Mouse (Mus musculus): ENCODE data around the gene St6galnac3. TPM values are rescaled to one million over a fixed set of nuclear protein-coding genes. Genes with fewer than 3 reads are reported as not detected.

The St6galnac3 gene
- total and polyA plus RNA-seq, 3 experiments, result 2.2 to 5.2 (median 4.9) TPM

- Histone ChIP-seq H3K27me3 (ENCODE audit: control insufficient read depth, insufficient read depth, low read length) (no peaks in the 10 kb centered on the region), H3K4me1 (ENCODE audit: control insufficient read depth, insufficient read depth, low read length) (no peaks in the 10 kb centered on the region; the same call in 1 of the 2 replicates), H3K27ac (no peak overlapping the region), H3K9ac (ENCODE audit: low read depth, low read length) (no peak overlapping the region), H3K79me2 (replicated peaks; ENCODE audit: control insufficient read depth, insufficient read depth, low read length) (no peaks in the 10 kb centered on the region), H3K4me3 (no peak overlapping the region), H3K36me3 (ENCODE audit: control insufficient read depth, insufficient read depth, low read length) (no peaks in the 10 kb centered on the region)
- no peak for TF ChIP-seq POLR2A (IDR thresholded peaks at IDR 0.05; ENCODE audit: insufficient read depth, low read depth, low read length)
- TF ChIP-seq EP300 (IDR thresholded peaks at IDR 0.05; ENCODE audit: insufficient read depth, low read depth, low read length), result no peak
- TF ChIP-seq CTCF (IDR thresholded peaks at IDR 0.05), result no peak
- no peak for DNase-seq
- WGBS, result 93% methylated on average over 3 of the region's 3 CpGs
- intact Hi-C loops (cut with DNase I), result no loop called here
These were observed 272.5 kb downstream of the St6galnac3 start for GRCm38 (mm10) chr3:153452299-153452996.

GRCm38 (mm10) chr3:153441329-153441728 is 283.6 kb downstream of the St6galnac3 start:
- H3K4me3 ChIP-seq, result no peak overlapping the region
- intact Hi-C loops (cut with DNase I), result no loop called here
- TF ChIP-seq CTCF (IDR thresholded peaks at IDR 0.05) (no peak), EP300 (IDR thresholded peaks at IDR 0.05; ENCODE audit: insufficient read depth, low read depth, low read length) (no peak), POLR2A (IDR thresholded peaks at IDR 0.05; ENCODE audit: insufficient read depth, low read depth, low read length) (no peak)
- H3K9ac ChIP-seq (ENCODE audit: low read depth, low read length), result no peak overlapping the region
- WGBS, result 90% methylated on average over 9 of the region's 9 CpGs
- H3K36me3 ChIP-seq (ENCODE audit: control insufficient read depth, insufficient read depth, low read length), result no peaks in the 10 kb centered on the region
- no peak overlapping the region for H3K27ac ChIP-seq
- H3K4me1 ChIP-seq (ENCODE audit: control insufficient read depth, insufficient read depth, low read length), result no peaks in the 10 kb centered on the region
- DNase-seq, result no peak
- H3K27me3 ChIP-seq (ENCODE audit: control insufficient read depth, insufficient read depth, low read length), result no peaks in the 10 kb centered on the region
- H3K79me2 ChIP-seq (replicated peaks; ENCODE audit: control insufficient read depth, insufficient read depth, low read length), result no peaks in the 10 kb centered on the region

- intact Hi-C loops (cut with DNase I), result no loop called here
- DNase-seq, result no peak
- 75% methylated on average over 17 of the region's 17 CpGs for WGBS
- TF ChIP-seq POLR2A (IDR thresholded peaks at IDR 0.05; ENCODE audit: insufficient read depth, low read depth, low read length) (no peak), EP300 (IDR thresholded peaks at IDR 0.05; ENCODE audit: insufficient read depth, low read depth, low read length) (no peak), CTCF (IDR thresholded peaks at IDR 0.05) (no peak)
- H3K4me3 ChIP-seq, result no peak overlapping the region
- H3K79me2 ChIP-seq (replicated peaks; ENCODE audit: control insufficient read depth, insufficient read depth, low read length), result no peaks in the 10 kb centered on the region
- no peaks in the 10 kb centered on the region for H3K36me3 ChIP-seq (ENCODE audit: control insufficient read depth, insufficient read depth, low read length)
- H3K4me1 ChIP-seq (ENCODE audit: control insufficient read depth, insufficient read depth, low read length), result no peaks in the 10 kb centered on the region
- no peak overlapping the region for H3K27ac ChIP-seq
- no peak overlapping the region for H3K9ac ChIP-seq (ENCODE audit: low read depth, low read length)
- H3K27me3 ChIP-seq (ENCODE audit: control insufficient read depth, insufficient read depth, low read length), result no peaks in the 10 kb centered on the region
These were observed 288.6 kb downstream of the St6galnac3 start for GRCm38 (mm10) chr3:153436076-153437021.

- no peaks in the 10 kb centered on the region for H3K79me2 ChIP-seq (replicated peaks; ENCODE audit: control insufficient read depth, insufficient read depth, low read length)
- intact Hi-C loops (cut with DNase I), result no loop called here
- TF ChIP-seq POLR2A (IDR thresholded peaks at IDR 0.05; ENCODE audit: insufficient read depth, low read depth, low read length) (no peak), CTCF (IDR thresholded peaks at IDR 0.05) (no peak), EP300 (IDR thresholded peaks at IDR 0.05; ENCODE audit: insufficient read depth, low read depth, low read length) (no peak)
- no peaks in the 10 kb centered on the region for H3K36me3 ChIP-seq (ENCODE audit: control insufficient read depth, insufficient read depth, low read length)
- no peaks in the 10 kb centered on the region for H3K27me3 ChIP-seq (ENCODE audit: control insufficient read depth, insufficient read depth, low read length)
- H3K4me1 ChIP-seq (ENCODE audit: control insufficient read depth, insufficient read depth, low read length), result no peaks in the 10 kb centered on the region
- no peak for DNase-seq
- WGBS, result 93% methylated on average over 8 of the region's 8 CpGs
- H3K9ac ChIP-seq (ENCODE audit: low read depth, low read length), result no peak overlapping the region
- no peak overlapping the region for H3K27ac ChIP-seq
- H3K4me3 ChIP-seq, result no peak overlapping the region
These were observed 292.0 kb downstream of the St6galnac3 start for GRCm38 (mm10) chr3:153433010-153433409.

- H3K27ac ChIP-seq, result no peak overlapping the region
- H3K4me3 ChIP-seq, result no peak overlapping the region
- WGBS, result 84% methylated on average over 6 of the region's 6 CpGs
- H3K27me3 ChIP-seq (ENCODE audit: control insufficient read depth, insufficient read depth, low read length), result no peaks in the 10 kb centered on the region
- no peak for TF ChIP-seq EP300 (IDR thresholded peaks at IDR 0.05; ENCODE audit: insufficient read depth, low read depth, low read length)
- no peak for TF ChIP-seq CTCF (IDR thresholded peaks at IDR 0.05)
- no peak for TF ChIP-seq POLR2A (IDR thresholded peaks at IDR 0.05; ENCODE audit: insufficient read depth, low read depth, low read length)
- H3K79me2 ChIP-seq (replicated peaks; ENCODE audit: control insufficient read depth, insufficient read depth, low read length), result no peaks in the 10 kb centered on the region
- H3K4me1 ChIP-seq (ENCODE audit: control insufficient read depth, insufficient read depth, low read length), result no peaks in the 10 kb centered on the region
- no peaks in the 10 kb centered on the region for H3K36me3 ChIP-seq (ENCODE audit: control insufficient read depth, insufficient read depth, low read length)
- intact Hi-C loops (cut with DNase I), result no loop called here
- no peak overlapping the region for H3K9ac ChIP-seq (ENCODE audit: low read depth, low read length)
- DNase-seq, result no peak
These were observed 292.7 kb downstream of the St6galnac3 start for GRCm38 (mm10) chr3:153432053-153432816.
